Mouse (Mus musculus): ENCODE measurements around the gene Wnt16. TPM values are rescaled to one million over a fixed set of nuclear protein-coding genes. Genes with fewer than 3 reads are reported as not detected.

Gene Wnt16
- polyA plus RNA-seq, 1 experiment from 2014 or later: 0.27 TPM

Other genes with a start within 250 kb of the Wnt16 start
- 34.2 and 35.1 TPM in 2 replicates for gene Fam3c, start 68.0 kb downstream of the Wnt16 start, polyA plus RNA-seq (2014; fragmentation: Nextera tagmentation; extraction: Ambion mirVana)

All from forebrain, embryonic 11.5 days (tissue).